Mouse (Mus musculus) right cerebral cortex, postnatal 4 days (tissue): ENCODE data around the gene Slc25a20.
"Not testable (repeated sequence)": the region's sequence is repeated elsewhere in the genome, so short reads cannot be mapped to it uniquely, and the experiment has no call there.

Experiments
- DNase-seq: peaks from one replicate; pipeline ENCODE4 v3.0.0-alpha.2; 2022

Slc25a20 gene

GRCm38 (mm10) chr9:108661677-108662612, at the start of gene Slc25a20:
Slc25a20 (plus strand) TSS chr9:108662088.
- DNase-seq, result peak; percentile 47

- no peak for DNase-seq
Measured at GRCm38 (mm10) chr9:108617301-108617700, 44.6 kb upstream of the Slc25a20 start.

- DNase-seq, result no peak
Measured at GRCm38 (mm10) chr9:108626498-108626897, 35.4 kb upstream of the Slc25a20 start.

- DNase-seq, result no peak
Measured at GRCm38 (mm10) chr9:108628141-108628540, 33.7 kb upstream of the Slc25a20 start.

- DNase-seq, result no peak
Measured at GRCm38 (mm10) chr9:108630683-108631082, 31.2 kb upstream of the Slc25a20 start.

GRCm38 (mm10) chr9:108631631-108632256, 30.1 kb upstream of the Slc25a20 start:
- DNase-seq, result no peak

GRCm38 (mm10) chr9:108632375-108632774, 29.5 kb upstream of the Slc25a20 start:
- no peak for DNase-seq

GRCm38 (mm10) chr9:108633846-108634245, 28.0 kb upstream of the Slc25a20 start:
- DNase-seq, result no peak

GRCm38 (mm10) chr9:108635415-108635814, 26.5 kb upstream of the Slc25a20 start:
- DNase-seq, result no peak

- no peak for DNase-seq
Measured at GRCm38 (mm10) chr9:108639825-108640224, 22.1 kb upstream of the Slc25a20 start.

GRCm38 (mm10) chr9:108648166-108648565, 13.7 kb upstream of the Slc25a20 start:
- no peak for DNase-seq

GRCm38 (mm10) chr9:108648611-108649560, 13.0 kb upstream of the Slc25a20 start, which contains the start of gene Arih2:
Arih2 (minus strand) TSS chr9:108649386.
- DNase-seq, result peak; percentile 88

GRCm38 (mm10) chr9:108649561-108650440, 12.1 kb upstream of the Slc25a20 start:
- no peak for DNase-seq

GRCm38 (mm10) chr9:108654566-108655464, 7.1 kb upstream of the Slc25a20 start:
- DNase-seq, result no peak

GRCm38 (mm10) chr9:108655865-108656264, 6.0 kb upstream of the Slc25a20 start:
- DNase-seq, result not testable (repeated sequence)

GRCm38 (mm10) chr9:108662660-108663059, 772 bp downstream of the Slc25a20 start:
- DNase-seq, result no peak

- DNase-seq, result no peak
Measured at GRCm38 (mm10) chr9:108669875-108670274, 8.0 kb downstream of the Slc25a20 start.

GRCm38 (mm10) chr9:108673151-108673550, 11.3 kb downstream of the Slc25a20 start:
- peak; percentile 34 for DNase-seq

GRCm38 (mm10) chr9:108680026-108680425, 18.1 kb downstream of the Slc25a20 start:
- no peak for DNase-seq

- DNase-seq, result no peak
Measured at GRCm38 (mm10) chr9:108686475-108686887, 24.6 kb downstream of the Slc25a20 start.

GRCm38 (mm10) chr9:108687181-108687580, 25.3 kb downstream of the Slc25a20 start:
- DNase-seq, result no peak
